Mouse (Mus musculus) G1E (cell line): ENCODE data around the gene Gipc1. TPM values are rescaled to one million over a fixed set of nuclear protein-coding genes. Genes with fewer than 3 reads are reported as not detected.

Experiments used
- ATAC-seq: 2 replicates; pipeline ENCODE4 v1.8.0; 2016; ENCODE audit warnings: mild to moderate bottlenecking; ENCODE audit not compliant: insufficient number of reproducible peaks, poor library complexity, low FRiP score, severe bottlenecking; ENCODE audit errors: extremely low read depth
- DNase-seq: peaks from one replicate; pipeline ENCODE4 v3.0.0; 2012; ENCODE audit warnings: low spot score
- H3K27me3 ChIP-seq: 2 replicates; pipeline ENCODE4 v1.6.1; 2012; ENCODE audit warnings: mild to moderate bottlenecking, low read length, inconsistent platforms; ENCODE audit not compliant: insufficient read depth
- H3K36me3 ChIP-seq: replicated peaks from 2 replicates; pipeline ENCODE3; 2012; ENCODE audit warnings: mild to moderate bottlenecking, inconsistent platforms
- H3K4me1 ChIP-seq: 2 replicates; pipeline ENCODE4 v1.6.1; 2012; ENCODE audit warnings: low read depth, low read length, inconsistent platforms, mixed read lengths; ENCODE audit not compliant: insufficient read depth
- H3K4me3 ChIP-seq: 2 replicates; pipeline ENCODE4 v1.5.1; 2012; ENCODE audit warnings: low read depth, mild to moderate bottlenecking, inconsistent platforms, low read length, moderate library complexity, mixed read lengths
- H3K9me3 ChIP-seq: replicated peaks from 2 replicates; pipeline ENCODE4 v1.6.1; 2012; ENCODE audit warnings: inconsistent platforms
- CTCF ChIP-seq: IDR thresholded peaks from 2 replicates; pipeline ENCODE4 v1.5.1; 2012; ENCODE audit warnings: low read depth, low read length, inconsistent platforms, mixed read lengths
- GATA2 ChIP-seq: IDR thresholded peaks from 2 replicates; pipeline ENCODE4 v1.6.1; 2012; ENCODE audit warnings: low read depth, low read length, inconsistent platforms, borderline replicate concordance
- POLR2AphosphoS5 ChIP-seq: IDR thresholded peaks from 2 replicates; pipeline ENCODE4 v1.6.1; 2012; ENCODE audit warnings: low read depth, low read length, inconsistent platforms; ENCODE audit not compliant: insufficient replicate concordance
- TAL1 ChIP-seq: conservative IDR thresholded peaks from 2 replicates; pipeline ENCODE4 v1.6.1; 2012; ENCODE audit warnings: low read depth, low read length, inconsistent platforms, mixed read lengths
- polyA plus RNA-seq: library from polyadenylated mRNA; stranded (reverse); fragments of >175 nt; gene quantifications from 2 replicates; pipeline ENCODE4 v1.2.3, GENCODE M21; 2012
- total RNA-seq, 2 experiments: library from RNA; stranded (forward) in 1 of 2; stranded (reverse) in 1 of 2; fragments of 200-1000 nt in 1 of 2; fragments of >200 nt in 1 of 2; fragmentation: Nextera tagmentation in 1 of 2; gene quantifications; 2 replicates each; pipeline ENCODE4 v1.2.3; 2014 to 2017

The Gipc1 gene
- total and polyA plus RNA-seq, 3 experiments, result 25.3 to 65.3 (median 37.7) TPM

DNA sequence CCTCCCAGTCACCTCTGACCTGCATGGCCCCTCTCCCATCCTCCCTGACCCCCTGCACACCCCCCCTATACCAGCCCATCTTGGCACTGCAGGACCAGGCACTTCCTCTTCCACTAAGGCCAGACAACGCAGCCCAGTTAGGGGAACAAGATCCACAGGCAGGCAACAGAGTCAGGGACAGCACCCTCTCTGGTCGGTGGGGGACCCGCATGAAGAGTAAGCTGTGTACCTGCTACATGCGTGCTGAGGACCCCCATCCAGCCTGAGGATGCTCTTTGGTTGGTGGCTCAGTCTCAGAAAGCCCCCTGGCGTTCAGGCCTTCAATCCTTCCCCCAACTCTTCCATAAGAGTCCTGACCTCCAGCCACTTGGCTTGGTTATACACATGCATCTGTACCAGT is 53.9 kb downstream of the Gipc1 start:
- Histone ChIP-seq H3K4me3 (no peak overlapping the region), H3K9me3 (peaks cover 3% of the 10 kb centered on the region; the same call in 1 of the 2 replicates), H3K36me3 (no peaks in the 10 kb centered on the region), H3K4me1 (peaks cover 7% of the 10 kb centered on the region; the same call in 1 of the 2 replicates), H3K27me3 (peaks cover 10% of the 10 kb centered on the region)
- TF ChIP-seq TAL1 (no peak), CTCF (peak; percentile 19; the same call in 1 of the 2 replicates)
- DNase-seq, result no peak
- ATAC-seq, result no peak

DNA sequence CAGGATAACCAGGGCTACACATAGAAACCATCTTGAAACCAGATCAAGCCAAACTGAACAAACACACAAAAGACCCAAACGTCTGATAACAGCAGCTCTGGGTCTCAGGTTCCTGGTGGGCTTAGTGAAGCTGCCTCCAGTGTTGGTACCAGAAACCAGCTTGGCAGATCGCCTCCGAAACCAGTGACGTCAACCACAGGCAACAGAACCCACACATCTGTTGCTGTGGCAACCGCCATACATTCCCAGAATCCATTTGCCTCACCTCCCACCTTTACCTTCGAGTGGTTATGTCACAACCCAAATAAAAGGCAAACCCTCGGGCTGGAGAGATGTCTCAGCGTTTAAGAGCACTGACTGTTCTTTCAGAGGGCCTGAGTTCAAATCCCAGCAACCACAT is 55.1 kb downstream of the Gipc1 start:
- no peak for DNase-seq
- Histone ChIP-seq H3K27me3 (peaks cover 10% of the 10 kb centered on the region), H3K4me3 (no peak overlapping the region), H3K4me1 (peaks cover 7% of the 10 kb centered on the region; the same call in 1 of the 2 replicates), H3K36me3 (no peaks in the 10 kb centered on the region), H3K9me3 (no peaks in the 10 kb centered on the region)
- ATAC-seq, result no peak
- TF ChIP-seq POLR2AphosphoS5, result no peak
- no peak for TF ChIP-seq CTCF
- TF ChIP-seq GATA2, result no peak
- no peak for TF ChIP-seq TAL1

Other genes with a start within 250 kb of the Gipc1 start
- 69.1 and 80.0 TPM in 2 replicates for gene Scoc, start 194.3 kb upstream of the Gipc1 start, total RNA-seq (2014; fragmentation: Nextera tagmentation)
- 16.1 and 17.0 TPM in 2 replicates for gene Scoc, start 194.3 kb upstream of the Gipc1 start, total RNA-seq (2017)
- 0.84 and 1.9 TPM in 2 replicates for gene Scoc, start 194.3 kb upstream of the Gipc1 start, polyA plus RNA-seq
- not detected in 2 replicates for gene Olfr370, start 116.9 kb upstream of the Gipc1 start, total RNA-seq (2014; fragmentation: Nextera tagmentation)
- gene Olfr370, start 116.9 kb upstream of the Gipc1 start, total RNA-seq (2017), result 0.12 and 0.22 TPM in 2 replicates
- not detected in 2 replicates for gene Olfr370, start 116.9 kb upstream of the Gipc1 start, polyA plus RNA-seq
- 37.5 and 68.9 TPM in 2 replicates for gene Ndufb7, start 86.0 kb upstream of the Gipc1 start, total RNA-seq (2014; fragmentation: Nextera tagmentation)
- 144 and 194 TPM in 2 replicates for gene Ndufb7, start 86.0 kb upstream of the Gipc1 start, total RNA-seq (2017)
- gene Ndufb7, start 86.0 kb upstream of the Gipc1 start, polyA plus RNA-seq, result 213 and 233 TPM in 2 replicates
- 305 and 398 TPM in 2 replicates for gene Tecr, start 44.7 kb upstream of the Gipc1 start, total RNA-seq (2014; fragmentation: Nextera tagmentation)
- 145 and 186 TPM in 2 replicates for gene Tecr, start 44.7 kb upstream of the Gipc1 start, total RNA-seq (2017)
- gene Tecr, start 44.7 kb upstream of the Gipc1 start, polyA plus RNA-seq, result 168 and 216 TPM in 2 replicates
- gene Dnajb1, start 44.5 kb upstream of the Gipc1 start, total RNA-seq (2014; fragmentation: Nextera tagmentation), result 44.4 and 44.8 TPM in 2 replicates
- gene Dnajb1, start 44.5 kb upstream of the Gipc1 start, total RNA-seq (2017), result 37.8 and 37.9 TPM in 2 replicates
- gene Dnajb1, start 44.5 kb upstream of the Gipc1 start, polyA plus RNA-seq, result 36.0 and 42.1 TPM in 2 replicates
- 1.1 TPM in 1 of 2 replicates, not detected in the other for gene Ptger1, start 14.0 kb downstream of the Gipc1 start, total RNA-seq (2014; fragmentation: Nextera tagmentation)
- gene Ptger1, start 14.0 kb downstream of the Gipc1 start, total RNA-seq (2017), result 1.6 and 1.8 TPM in 2 replicates
- gene Ptger1, start 14.0 kb downstream of the Gipc1 start, polyA plus RNA-seq, result 0.23 and 0.38 TPM in 2 replicates
- 104 and 109 TPM in 2 replicates for gene Pkn1, start 46.5 kb downstream of the Gipc1 start, total RNA-seq (2014; fragmentation: Nextera tagmentation)
- 89.4 and 116 TPM in 2 replicates for gene Pkn1, start 46.5 kb downstream of the Gipc1 start, total RNA-seq (2017)
- gene Pkn1, start 46.5 kb downstream of the Gipc1 start, polyA plus RNA-seq, result 150 and 153 TPM in 2 replicates
- gene Ddx39, start 62.5 kb downstream of the Gipc1 start, total RNA-seq (2014; fragmentation: Nextera tagmentation), result 101 and 141 TPM in 2 replicates
- gene Ddx39, start 62.5 kb downstream of the Gipc1 start, total RNA-seq (2017), result 226 and 266 TPM in 2 replicates
- 58.0 and 77.5 TPM in 2 replicates for gene Ddx39, start 62.5 kb downstream of the Gipc1 start, polyA plus RNA-seq
- gene Adgre5, start 88.6 kb downstream of the Gipc1 start, total RNA-seq (2014; fragmentation: Nextera tagmentation), result 223 and 228 TPM in 2 replicates
- gene Adgre5, start 88.6 kb downstream of the Gipc1 start, total RNA-seq (2017), result 405 and 468 TPM in 2 replicates
- gene Adgre5, start 88.6 kb downstream of the Gipc1 start, polyA plus RNA-seq, result 69.3 and 92.9 TPM in 2 replicates
- gene Adgrl1, start 247.4 kb downstream of the Gipc1 start, total RNA-seq (2014; fragmentation: Nextera tagmentation), result 31.2 and 35.2 TPM in 2 replicates
- gene Adgrl1, start 247.4 kb downstream of the Gipc1 start, total RNA-seq (2017), result 9.1 and 11.3 TPM in 2 replicates
- 18.5 and 20.7 TPM in 2 replicates for gene Adgrl1, start 247.4 kb downstream of the Gipc1 start, polyA plus RNA-seq